Mouse (Mus musculus) liver, embryonic 16.5 days (tissue): ENCODE data around the gene Ctnna3. TPM values are rescaled to one million over a fixed set of nuclear protein-coding genes. Genes with fewer than 3 reads are reported as not detected.

Source experiments
- ATAC-seq: fragments of 200-750 bp; cut with Nextera tagmentation; 2 replicates; pipeline ENCODE4 v1.8.0; 2017; ENCODE audit warnings: low read depth, mild to moderate bottlenecking, moderate number of reproducible peaks, moderate library complexity
- H3K27ac ChIP-seq: fragments of 300-500 bp; sonication (generic); 2 replicates; pipeline ENCODE4 v1.5.1; 2014; ENCODE audit warnings: mild to moderate bottlenecking, low read length
- H3K27me3 ChIP-seq: fragments of 300-500 bp; sonication (generic); 2 replicates; pipeline ENCODE4 v1.6.1; 2014; ENCODE audit warnings: low read depth, low read length, mixed read lengths; ENCODE audit not compliant: control insufficient read depth, insufficient read depth
- H3K36me3 ChIP-seq: fragments of 300-500 bp; sonication (generic); 2 replicates; pipeline ENCODE4 v1.6.1; 2014; ENCODE audit warnings: mild to moderate bottlenecking; ENCODE audit not compliant: control insufficient read depth, insufficient read depth
- H3K4me1 ChIP-seq: fragments of 300-500 bp; sonication (generic); 2 replicates; pipeline ENCODE4 v1.6.1; 2014; ENCODE audit warnings: low read depth, low read length, mixed read lengths; ENCODE audit not compliant: control insufficient read depth
- H3K4me2 ChIP-seq: fragments of 300-500 bp; sonication (generic); 2 replicates; pipeline ENCODE4 v1.6.1; 2014; ENCODE audit warnings: low read depth, low read length, mixed read lengths
- H3K4me3 ChIP-seq: fragments of 300-500 bp; sonication (generic); 2 replicates; pipeline ENCODE4 v1.5.1; 2014; ENCODE audit warnings: low read depth, mild to moderate bottlenecking, low read length
- H3K9ac ChIP-seq: fragments of 300-500 bp; sonication (generic); 2 replicates; pipeline ENCODE4 v1.6.1; 2014; ENCODE audit warnings: low read depth, low read length
- H3K9me3 ChIP-seq: fragments of 300-500 bp; sonication (generic); replicated peaks from 2 replicates; pipeline ENCODE4 v1.6.1; 2016; ENCODE audit warnings: low read length; ENCODE audit not compliant: control insufficient read depth
- WGBS: fragments of 180-500 bp; shearing (Covaris S2); extraction: QIAGEN DNeasy Blood & Tissue Kit; methylation state at CpG from one replicate; pipeline ENCODE4 v1.1.7; 2014; ENCODE audit not compliant: insufficient replicate concordance; 5-methylcytosine and 5-hydroxymethylcytosine counted together
- polyA plus RNA-seq: library from polyadenylated mRNA; unstranded; fragments of >200 nt; fragmentation: Nextera tagmentation; extraction: Ambion mirVana; gene quantifications from 2 replicates; pipeline ENCODE4 v1.2.1, GENCODE M21; 2015

Gene Ctnna3
- polyA plus RNA-seq, 1 experiment from 2014 or later, result 0.11 TPM

- ATAC-seq, result no peak
- H3K9me3 ChIP-seq, result no peaks in the 10 kb centered on the region; the same call in 1 of the 2 replicates
- no peaks in the 10 kb centered on the region for H3K27me3 ChIP-seq
- H3K9ac ChIP-seq, result no peak overlapping the region
- H3K27ac ChIP-seq, result no peak overlapping the region
- 54% methylated on average over 5 of the region's 5 CpGs for WGBS
- H3K4me1 ChIP-seq, result no peaks in the 10 kb centered on the region
- H3K4me3 ChIP-seq, result no peak overlapping the region
- H3K4me2 ChIP-seq, result no peak overlapping the region
- no peaks in the 10 kb centered on the region for H3K36me3 ChIP-seq
Observed at GRCm38 (mm10) chr10:64483281-64483680, 1053.4 kb downstream of the Ctnna3 start.

DNA sequence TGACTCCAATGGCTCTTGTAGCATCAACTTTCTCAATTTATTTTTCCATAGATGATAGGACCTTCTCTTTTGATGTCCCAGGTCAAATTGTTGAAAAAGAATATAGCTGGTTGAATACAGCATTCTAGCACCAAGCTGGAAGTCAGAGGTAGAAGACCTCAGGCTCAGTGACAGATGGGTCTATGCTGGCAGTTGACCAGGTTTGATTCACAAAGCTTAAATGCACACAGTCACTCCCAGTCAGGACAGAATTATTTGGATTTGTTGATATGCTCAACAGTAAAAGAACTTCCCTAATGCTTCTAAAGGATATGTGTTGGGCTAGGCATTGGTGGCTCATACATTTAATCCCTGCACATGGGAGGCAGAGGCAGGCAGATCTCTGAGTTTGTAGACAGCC is 1059.6 kb downstream of the Ctnna3 start:
- Histone ChIP-seq H3K36me3 (no peaks in the 10 kb centered on the region), H3K9me3 (no peaks in the 10 kb centered on the region), H3K27ac (no peak overlapping the region), H3K4me3 (no peak overlapping the region), H3K4me2 (no peak overlapping the region), H3K4me1 (no peaks in the 10 kb centered on the region), H3K9ac (no peak overlapping the region), H3K27me3 (no peaks in the 10 kb centered on the region)
- ATAC-seq, result no peak

DNA sequence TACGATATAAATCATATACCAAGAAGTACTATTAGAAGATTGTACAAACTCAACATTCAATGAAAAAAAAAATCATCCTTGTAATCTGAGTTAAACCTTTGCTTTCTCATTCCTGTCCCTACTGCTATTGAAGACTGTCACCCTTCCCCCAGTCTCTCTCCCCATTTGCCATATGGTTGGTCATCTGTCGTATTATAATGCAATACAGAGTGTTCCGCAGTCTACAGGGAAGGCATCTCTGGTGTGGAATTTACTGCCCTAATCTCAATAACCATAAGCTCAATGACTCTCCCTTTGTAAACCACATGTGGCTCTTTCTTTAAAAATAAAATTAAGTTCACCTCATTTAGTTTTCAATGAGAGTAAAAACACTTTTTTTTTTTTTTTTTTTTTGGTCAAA is 1113.7 kb downstream of the Ctnna3 start:
- ATAC-seq, result no peak
- no peak overlapping the region for H3K4me2 ChIP-seq
- no peak overlapping the region for H3K4me3 ChIP-seq
- H3K36me3 ChIP-seq, result no peaks in the 10 kb centered on the region
- H3K9me3 ChIP-seq, result no peaks in the 10 kb centered on the region
- H3K27ac ChIP-seq, result no peak overlapping the region
- H3K27me3 ChIP-seq, result no peaks in the 10 kb centered on the region
- no peaks in the 10 kb centered on the region for H3K4me1 ChIP-seq
- no peak overlapping the region for H3K9ac ChIP-seq
- 72% methylated on average over 3 of the region's 3 CpGs for WGBS

- WGBS, result 40% methylated on average over 2 of the region's 2 CpGs
- Histone ChIP-seq H3K4me2 (no peak overlapping the region), H3K4me3 (no peak overlapping the region), H3K4me1 (no peaks in the 10 kb centered on the region), H3K9me3 (no peaks in the 10 kb centered on the region), H3K36me3 (no peaks in the 10 kb centered on the region), H3K27ac (no peak overlapping the region), H3K9ac (no peak overlapping the region), H3K27me3 (no peaks in the 10 kb centered on the region)
- no peak for ATAC-seq
Observed at GRCm38 (mm10) chr10:64544389-64544788, 1114.5 kb downstream of the Ctnna3 start.

GRCm38 (mm10) chr10:64571311-64571710 is 1141.4 kb downstream of the Ctnna3 start:
- ATAC-seq, result no peak
- Histone ChIP-seq H3K4me3 (no peak overlapping the region), H3K9ac (no peak overlapping the region), H3K27me3 (no peaks in the 10 kb centered on the region), H3K36me3 (no peaks in the 10 kb centered on the region), H3K27ac (no peak overlapping the region), H3K4me1 (no peaks in the 10 kb centered on the region), H3K9me3 (no peaks in the 10 kb centered on the region), H3K4me2 (no peak overlapping the region)
- WGBS, result 65% methylated on average over 3 of the region's 3 CpGs

- Histone ChIP-seq H3K27me3 (no peaks in the 10 kb centered on the region), H3K4me1 (no peaks in the 10 kb centered on the region), H3K36me3 (no peaks in the 10 kb centered on the region), H3K4me2 (no peak overlapping the region), H3K9me3 (no peaks in the 10 kb centered on the region), H3K27ac (no peak overlapping the region), H3K4me3 (no peak overlapping the region), H3K9ac (no peak overlapping the region)
- ATAC-seq, result no peak
- 62% methylated on average over 2 of the region's 2 CpGs for WGBS
Observed at GRCm38 (mm10) chr10:64588116-64588515, 1158.2 kb downstream of the Ctnna3 start.

- WGBS, result 50% methylated on average over 5 of the region's 5 CpGs
Observed at GRCm38 (mm10) chr10:64636760-64637159, 1206.9 kb downstream of the Ctnna3 start.

DNA sequence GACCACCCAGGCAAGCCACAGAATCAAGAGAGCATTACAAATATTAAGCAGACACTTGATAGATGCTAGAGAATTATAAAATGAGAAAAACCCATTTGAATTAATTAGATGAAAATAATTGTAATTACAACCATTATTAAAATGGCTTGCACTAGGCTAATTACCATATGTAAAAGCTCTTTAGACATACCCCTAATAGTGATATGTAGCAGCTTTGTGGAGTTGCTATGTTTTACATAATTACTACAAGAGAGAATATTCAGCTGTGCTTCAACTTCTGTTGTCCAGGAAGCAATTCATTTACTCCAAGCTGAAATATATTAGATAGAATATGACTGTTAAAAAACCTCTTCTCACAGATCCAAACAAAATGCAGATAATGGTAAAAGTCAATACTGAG is 1209.2 kb downstream of the Ctnna3 start:
- no peak overlapping the region for H3K4me2 ChIP-seq
- no peak overlapping the region for H3K27ac ChIP-seq
- H3K9me3 ChIP-seq, result no peaks in the 10 kb centered on the region
- no peak overlapping the region for H3K4me3 ChIP-seq
- no peaks in the 10 kb centered on the region for H3K27me3 ChIP-seq
- H3K9ac ChIP-seq, result no peak overlapping the region
- ATAC-seq, result no peak
- no peaks in the 10 kb centered on the region for H3K36me3 ChIP-seq
- H3K4me1 ChIP-seq, result no peaks in the 10 kb centered on the region

More at GRCm38 (mm10) chr10:64636760-64637159, 1206.9 kb downstream of the Ctnna3 start:
- Histone ChIP-seq H3K4me2 (no peak overlapping the region), H3K36me3 (no peaks in the 10 kb centered on the region), H3K4me1 (no peaks in the 10 kb centered on the region), H3K9ac (no peak overlapping the region), H3K27me3 (no peaks in the 10 kb centered on the region), H3K4me3 (no peak overlapping the region), H3K27ac (no peak overlapping the region), H3K9me3 (no peaks in the 10 kb centered on the region)
- no peak for ATAC-seq

DNA sequence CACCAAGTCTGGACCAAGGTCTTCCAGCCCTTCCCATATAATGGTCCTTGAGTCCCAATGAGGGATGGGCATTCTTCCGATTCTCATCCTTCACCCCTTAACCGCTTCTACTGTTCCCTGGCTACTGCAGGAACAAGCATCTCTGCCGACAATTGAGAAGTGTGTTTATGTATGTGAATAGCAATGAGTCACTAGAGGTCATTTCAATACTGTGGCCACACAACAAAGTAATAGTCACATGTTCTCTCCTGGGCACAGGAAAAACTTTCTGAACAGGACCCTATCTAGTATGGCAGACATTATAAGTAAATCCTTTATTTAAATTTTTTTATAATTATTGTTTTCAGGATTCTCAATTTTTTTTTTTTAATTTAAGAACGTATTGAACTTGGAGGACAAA is 1211.2 kb downstream of the Ctnna3 start:
- Histone ChIP-seq H3K36me3 (no peaks in the 10 kb centered on the region), H3K27ac (no peak overlapping the region), H3K27me3 (no peaks in the 10 kb centered on the region), H3K4me1 (no peaks in the 10 kb centered on the region), H3K9ac (no peak overlapping the region), H3K9me3 (no peaks in the 10 kb centered on the region), H3K4me2 (no peak overlapping the region), H3K4me3 (no peak overlapping the region)
- no peak for ATAC-seq
- 69% methylated on average over 4 of the region's 4 CpGs for WGBS

- ATAC-seq, result no peak
- no peaks in the 10 kb centered on the region for H3K27me3 ChIP-seq
- 45% methylated on average over 8 of the region's 8 CpGs for WGBS
Observed at GRCm38 (mm10) chr10:64641576-64641975, 1211.7 kb downstream of the Ctnna3 start.

More at GRCm38 (mm10) chr10:64641576-64641975, 1211.7 kb downstream of the Ctnna3 start:
- Histone ChIP-seq H3K9ac (no peak overlapping the region), H3K4me1 (no peaks in the 10 kb centered on the region), H3K4me3 (no peak overlapping the region), H3K27ac (no peak overlapping the region), H3K9me3 (no peaks in the 10 kb centered on the region), H3K4me2 (no peak overlapping the region), H3K36me3 (no peaks in the 10 kb centered on the region)
